Mouse (Mus musculus): Measurements from ENCODE around the gene Polr2b. TPM values are rescaled to one million over a fixed set of nuclear protein-coding genes. Genes with fewer than 3 reads are reported as not detected.

Polr2b gene
- 104 and 109 TPM in 2 replicates for polyA plus RNA-seq (2014; fragmentation: Nextera tagmentation; extraction: Ambion mirVana)

GRCm38 (mm10) chr5:77309924-77310772, at the start of gene Polr2b, which contains the start of gene Noa1:
Gene Polr2b, plus strand, starts transcription at chr5:77310147.
Gene Noa1, minus strand, starts transcription at chr5:77310084.
- peak; percentile 99 for DNase-seq (ENCODE audit: low spot score)
- Histone ChIP-seq H3K9ac (replicated peaks; ENCODE audit: low read length) (peak within 1 kb of the TSS; percentile 91), H3K4me2 (ENCODE audit: low read depth, low read length) (peak within 1 kb of the TSS; percentile 97), H3K27me3 (ENCODE audit: control insufficient read depth, insufficient read depth, low read length) (no peaks in the 10 kb centered on the region), H3K9me3 (replicated peaks; ENCODE audit: control insufficient read depth, low read length) (no peaks in the 10 kb centered on the region), H3K27ac (replicated peaks; ENCODE audit: low read depth, low read length) (peak within 1 kb of the TSS; percentile 72), H3K36me3 (replicated peaks; ENCODE audit: control insufficient read depth, insufficient read depth, low read depth, low read length) (no peaks in the 10 kb centered on the region), H3K4me3 (ENCODE audit: low read depth, low read length) (peak within 1 kb of the TSS; percentile 79), H3K4me1 (ENCODE audit: control insufficient read depth, insufficient read depth, low read length) (peaks cover 3% of the 10 kb centered on the region; the same call in 1 of the 2 replicates)
- under 1% methylated on average over 85 of the region's 85 CpGs for WGBS
- peak; percentile 96 for ATAC-seq (replicated peaks; ENCODE audit: insufficient number of reproducible peaks, low FRiP score, low TSS enrichment, low read depth)

- ATAC-seq (replicated peaks; ENCODE audit: insufficient number of reproducible peaks, low FRiP score, low TSS enrichment, low read depth) (no peak), DNase-seq (ENCODE audit: low spot score) (no peak)
- no peaks in the 10 kb centered on the region for H3K27me3 ChIP-seq (ENCODE audit: control insufficient read depth, insufficient read depth, low read length)
- 80% methylated on average over 4 of the region's 4 CpGs for WGBS
- no peaks in the 10 kb centered on the region for H3K4me1 ChIP-seq (ENCODE audit: control insufficient read depth, insufficient read depth, low read length)
- no peak overlapping the region for H3K4me3 ChIP-seq (ENCODE audit: low read depth, low read length)
- H3K9ac ChIP-seq (replicated peaks; ENCODE audit: low read length): no peak overlapping the region
- no peaks in the 10 kb centered on the region for H3K9me3 ChIP-seq (replicated peaks; ENCODE audit: control insufficient read depth, low read length)
- H3K27ac ChIP-seq (replicated peaks; ENCODE audit: low read depth, low read length): no peak overlapping the region
- H3K4me2 ChIP-seq (ENCODE audit: low read depth, low read length): no peak overlapping the region
- H3K36me3 ChIP-seq (replicated peaks; ENCODE audit: control insufficient read depth, insufficient read depth, low read depth, low read length): no peaks in the 10 kb centered on the region
These were observed 48.8 kb upstream of the Polr2b start for GRCm38 (mm10) chr5:77261137-77261536.

- Histone ChIP-seq H3K4me1 (ENCODE audit: control insufficient read depth, insufficient read depth, low read length) (no peaks in the 10 kb centered on the region), H3K27ac (replicated peaks; ENCODE audit: low read depth, low read length) (no peak overlapping the region), H3K9me3 (replicated peaks; ENCODE audit: control insufficient read depth, low read length) (no peaks in the 10 kb centered on the region), H3K9ac (replicated peaks; ENCODE audit: low read length) (no peak overlapping the region), H3K27me3 (ENCODE audit: control insufficient read depth, insufficient read depth, low read length) (no peaks in the 10 kb centered on the region), H3K4me2 (ENCODE audit: low read depth, low read length) (no peak overlapping the region), H3K36me3 (replicated peaks; ENCODE audit: control insufficient read depth, insufficient read depth, low read depth, low read length) (no peaks in the 10 kb centered on the region), H3K4me3 (ENCODE audit: low read depth, low read length) (no peak overlapping the region)
- 64% methylated on average over 5 of the region's 5 CpGs for WGBS
- ATAC-seq (replicated peaks; ENCODE audit: insufficient number of reproducible peaks, low FRiP score, low TSS enrichment, low read depth): no peak
- no peak for DNase-seq (ENCODE audit: low spot score)
These were observed 47.8 kb upstream of the Polr2b start for GRCm38 (mm10) chr5:77262105-77262504.

GRCm38 (mm10) chr5:77265081-77265670, 44.8 kb upstream of the Polr2b start, which contains the start of gene Rest:
Gene Rest, plus strand, starts transcription at chr5:77265491.
- H3K27ac ChIP-seq (replicated peaks; ENCODE audit: low read depth, low read length): peak within 1 kb of the TSS; percentile 97
- H3K4me2 ChIP-seq (ENCODE audit: low read depth, low read length): peak within 1 kb of the TSS; percentile 58
- H3K9me3 ChIP-seq (replicated peaks; ENCODE audit: control insufficient read depth, low read length): no peaks in the 10 kb centered on the region
- DNase-seq (ENCODE audit: low spot score) (peak; percentile 89), ATAC-seq (replicated peaks; ENCODE audit: insufficient number of reproducible peaks, low FRiP score, low TSS enrichment, low read depth) (peak; percentile 91)
- peak within 1 kb of the TSS; percentile 96 for H3K9ac ChIP-seq (replicated peaks; ENCODE audit: low read length)
- H3K27me3 ChIP-seq (ENCODE audit: control insufficient read depth, insufficient read depth, low read length): no peaks in the 10 kb centered on the region
- H3K36me3 ChIP-seq (replicated peaks; ENCODE audit: control insufficient read depth, insufficient read depth, low read depth, low read length): peaks cover 4% of the 10 kb centered on the region
- WGBS: under 1% methylated on average over 41 of the region's 78 CpGs
- no peaks in the 10 kb centered on the region for H3K4me1 ChIP-seq (ENCODE audit: control insufficient read depth, insufficient read depth, low read length)
- peak within 1 kb of the TSS; percentile 100 for H3K4me3 ChIP-seq (ENCODE audit: low read depth, low read length)

GRCm38 (mm10) chr5:77265671-77266065, 44.3 kb upstream of the Polr2b start:
- WGBS: 3% methylated on average over 28 of the region's 53 CpGs
- Histone ChIP-seq H3K4me1 (ENCODE audit: control insufficient read depth, insufficient read depth, low read length) (no peaks in the 10 kb centered on the region), H3K4me2 (ENCODE audit: low read depth, low read length) (peak overlapping the region; percentile 58), H3K27me3 (ENCODE audit: control insufficient read depth, insufficient read depth, low read length) (no peaks in the 10 kb centered on the region), H3K36me3 (replicated peaks; ENCODE audit: control insufficient read depth, insufficient read depth, low read depth, low read length) (peaks cover 4% of the 10 kb centered on the region), H3K27ac (replicated peaks; ENCODE audit: low read depth, low read length) (peak overlapping the region; percentile 97), H3K4me3 (ENCODE audit: low read depth, low read length) (peak overlapping the region; percentile 100), H3K9ac (replicated peaks; ENCODE audit: low read length) (peak overlapping the region; percentile 96), H3K9me3 (replicated peaks; ENCODE audit: control insufficient read depth, low read length) (no peaks in the 10 kb centered on the region)
- ATAC-seq (replicated peaks; ENCODE audit: insufficient number of reproducible peaks, low FRiP score, low TSS enrichment, low read depth) (peak; percentile 78), DNase-seq (ENCODE audit: low spot score) (peak; percentile 76)

GRCm38 (mm10) chr5:77266066-77266885, 43.7 kb upstream of the Polr2b start:
- Histone ChIP-seq H3K9me3 (replicated peaks; ENCODE audit: control insufficient read depth, low read length) (no peaks in the 10 kb centered on the region), H3K4me2 (ENCODE audit: low read depth, low read length) (peak overlapping the region; percentile 58), H3K9ac (replicated peaks; ENCODE audit: low read length) (peak overlapping the region; percentile 96), H3K27me3 (ENCODE audit: control insufficient read depth, insufficient read depth, low read length) (no peaks in the 10 kb centered on the region), H3K4me3 (ENCODE audit: low read depth, low read length) (peak overlapping the region; percentile 100), H3K36me3 (replicated peaks; ENCODE audit: control insufficient read depth, insufficient read depth, low read depth, low read length) (peaks cover 4% of the 10 kb centered on the region), H3K27ac (replicated peaks; ENCODE audit: low read depth, low read length) (peak overlapping the region; percentile 97), H3K4me1 (ENCODE audit: control insufficient read depth, insufficient read depth, low read length) (no peaks in the 10 kb centered on the region)
- DNase-seq (ENCODE audit: low spot score) (peak; percentile 76), ATAC-seq (replicated peaks; ENCODE audit: insufficient number of reproducible peaks, low FRiP score, low TSS enrichment, low read depth) (peak; percentile 56)
- under 1% methylated on average over 58 of the region's 87 CpGs for WGBS

- H3K9ac ChIP-seq (replicated peaks; ENCODE audit: low read length): peak overlapping the region; percentile 96
- WGBS: under 1% methylated on average over 11 of the region's 11 CpGs
These were observed 43.0 kb upstream of the Polr2b start for GRCm38 (mm10) chr5:77266886-77267401.

More at GRCm38 (mm10) chr5:77266886-77267401, 43.0 kb upstream of the Polr2b start:
- DNase-seq (ENCODE audit: low spot score) (peak; percentile 52), ATAC-seq (replicated peaks; ENCODE audit: insufficient number of reproducible peaks, low FRiP score, low TSS enrichment, low read depth) (no peak)
- peak overlapping the region; percentile 58 for H3K4me2 ChIP-seq (ENCODE audit: low read depth, low read length)
- no peaks in the 10 kb centered on the region for H3K4me1 ChIP-seq (ENCODE audit: control insufficient read depth, insufficient read depth, low read length)
- peaks cover 4% of the 10 kb centered on the region for H3K36me3 ChIP-seq (replicated peaks; ENCODE audit: control insufficient read depth, insufficient read depth, low read depth, low read length)
- H3K4me3 ChIP-seq (ENCODE audit: low read depth, low read length): peak overlapping the region; percentile 100
- H3K27me3 ChIP-seq (ENCODE audit: control insufficient read depth, insufficient read depth, low read length): no peaks in the 10 kb centered on the region
- H3K27ac ChIP-seq (replicated peaks; ENCODE audit: low read depth, low read length): peak overlapping the region; percentile 97
- no peaks in the 10 kb centered on the region for H3K9me3 ChIP-seq (replicated peaks; ENCODE audit: control insufficient read depth, low read length)
